In genomic region chr17:35126206-35126611, GRCm38 (mm10) we compare ENCODE assay signal across 8 mouse cellular contexts. TPM values are rescaled to one million over a fixed set of nuclear protein-coding genes. Genes with fewer than 3 reads are reported as not detected.
A peak's percentile ranks its signal among the peaks of the same experiment; 100 is the strongest.
DNase-seq lines count a peak whose midpoint lies in the region; ATAC-seq and TF ChIP-seq lines count a peak whose summit lies in the region.

Gene D17H6S53E, plus strand, starts transcription at chr17:35126373.

- peak; percentile 51 for DNase-seq in ZHBTc4 (ENCODE audit: low read depth, low spot score)
- peak; percentile 63 to 69 for DNase-seq in cerebellum, postnatal 36 days
- peak; percentile 88 for DNase-seq in gastrocnemius, adult 2 months
- peak; percentile 46 to 88 for DNase-seq in left cerebral cortex, postnatal 10 days (ENCODE audit: extremely low spot score in 1 of 2, low spot score in 2 of 2)
- peak; percentile 84 to 86 for DNase-seq in right cerebral cortex, postnatal 10 days (ENCODE audit: low spot score in 2 of 2)
- peak; percentile 70 for DNase-seq in urinary bladder, postnatal 25 days (ENCODE audit: low spot score)

- intact Hi-C loops in gastrocnemius, adult 2 months (cut with DNase I): loop anchor here (5.0 kb wide), 1 partner anchor 111 kb away; the partner anchor contains the start of gene Nfkbil1
- intact Hi-C loops in left cerebral cortex, postnatal 10 days (cut with DNase I): no loop called here

- H3K4me2 ChIP-seq in hindbrain, embryonic 16.5 days (ENCODE audit: low read length): peak within 1 kb of the TSS; percentile 80

- H3K36me3 ChIP-seq in hindbrain, embryonic 16.5 days (ENCODE audit: control insufficient read depth, insufficient read depth, low read length): no peaks in the 10 kb centered on the region
- peaks cover 56% of the 10 kb centered on the region for H3K36me3 ChIP-seq in megakaryocyte, embryonic 14.5 days (replicated peaks; ENCODE audit: low read length)

- no peaks in the 10 kb centered on the region for H3K27me3 ChIP-seq in hindbrain, embryonic 16.5 days (replicated peaks; ENCODE audit: control insufficient read depth, insufficient read depth, low read length)
- no peaks in the 10 kb centered on the region for H3K27me3 ChIP-seq in megakaryocyte, embryonic 14.5 days (replicated peaks)

- H3K4me1 ChIP-seq in hindbrain, embryonic 16.5 days (ENCODE audit: control insufficient read depth, insufficient read depth, low read depth, low read length): peaks cover 29% of the 10 kb centered on the region
- peaks cover 74% of the 10 kb centered on the region for H3K4me1 ChIP-seq in megakaryocyte, embryonic 14.5 days

- H3K9ac ChIP-seq in hindbrain, embryonic 16.5 days (ENCODE audit: low read depth, low read length): peak within 1 kb of the TSS; percentile 82

- H3K27ac ChIP-seq in gastrocnemius, adult 2 months: peak within 1 kb of the TSS; percentile 94
- peak within 1 kb of the TSS; percentile 76 for H3K27ac ChIP-seq in hindbrain, embryonic 16.5 days (ENCODE audit: low read depth, low read length)

- peak within 1 kb of the TSS; percentile 89 for H3K4me3 ChIP-seq in gastrocnemius, adult 2 months
- peak within 1 kb of the TSS; percentile 67 for H3K4me3 ChIP-seq in hindbrain, embryonic 16.5 days (ENCODE audit: low read length)
- peak within 1 kb of the TSS; percentile 96 for H3K4me3 ChIP-seq in megakaryocyte, embryonic 14.5 days (replicated peaks)

- no peaks in the 10 kb centered on the region for H3K9me3 ChIP-seq in hindbrain, embryonic 16.5 days (ENCODE audit: control insufficient read depth, low read length)
- no peaks in the 10 kb centered on the region for H3K9me3 ChIP-seq in megakaryocyte, embryonic 14.5 days

- WGBS in hindbrain, embryonic 16.5 days: under 1% methylated on average over 36 of the region's 36 CpGs

- TF ChIP-seq CTCF in gastrocnemius, adult 2 months (IDR thresholded peaks at IDR 0.05): no peak

- peak; percentile 58 for ATAC-seq in hindbrain, embryonic 16.5 days

RNA-seq across cellular contexts. Expression of gene D17H6S53E, which starts in this region (rescaled TPM):
- 10 to 100 TPM; 13.6 to 24.6 TPM for total RNA-seq in gastrocnemius, adult 2 months (2021)
- polyA plus RNA-seq in hindbrain, embryonic 16.5 days (2015; fragmentation: Nextera tagmentation; extraction: Ambion mirVana): 8.9 TPM in 2 replicates
- total RNA-seq in left cerebral cortex, postnatal 10 days (2021): 10 to 100 TPM; 23.8 to 24.6 TPM
- 3.2 and 6.1 TPM in 2 replicates for polyA plus RNA-seq in megakaryocyte, embryonic 14.5 days (2012; ENCODE audit: insufficient read depth, low replicate concordance)

Comparison
In these comparisons a context has a peak if more than half of its experiments do, and no peak if none do; other contexts are left out.
1. Peak in every context shown above with its lines: DNase-seq, ATAC-seq, H3K4me3 ChIP-seq and H3K27ac ChIP-seq.